Mouse (Mus musculus) left cerebral cortex, adult 11 months (tissue): ENCODE data around the gene Trim71.
"Not testable (repeated sequence)": the region's sequence is repeated elsewhere in the genome, so short reads cannot be mapped to it uniquely, and the experiment has no call there.

Source experiments
- DNase-seq: peaks from one replicate; pipeline ENCODE4 v3.0.0; 2022; ENCODE audit warnings: low spot score

The Trim71 gene

GRCm38 (mm10) chr9:114525891-114526290 is 38.3 kb downstream of the Trim71 start:
- no peak for DNase-seq

- DNase-seq, result no peak
Observed at GRCm38 (mm10) chr9:114525073-114525633, 39.0 kb downstream of the Trim71 start.

GRCm38 (mm10) chr9:114522501-114522900 is 41.7 kb downstream of the Trim71 start:
- DNase-seq, result no peak

GRCm38 (mm10) chr9:114522041-114522440 is 42.1 kb downstream of the Trim71 start:
- no peak for DNase-seq

GRCm38 (mm10) chr9:114520529-114520928 is 43.6 kb downstream of the Trim71 start:
- DNase-seq, result not testable (repeated sequence)

GRCm38 (mm10) chr9:114518812-114519477 is 45.2 kb downstream of the Trim71 start:
- no peak for DNase-seq

GRCm38 (mm10) chr9:114517924-114518497 is 46.2 kb downstream of the Trim71 start:
- DNase-seq, result no peak

GRCm38 (mm10) chr9:114515364-114515763 is 48.8 kb downstream of the Trim71 start, which contains the start of gene C130032M10Rik:
Gene C130032M10Rik, plus strand, starts transcription at chr9:114515697.
- DNase-seq, result no peak

GRCm38 (mm10) chr9:114512831-114513230 is 51.3 kb downstream of the Trim71 start:
- DNase-seq, result no peak

- DNase-seq, result no peak
Observed at GRCm38 (mm10) chr9:114509785-114510184, 54.4 kb downstream of the Trim71 start.

GRCm38 (mm10) chr9:114507421-114507820 is 56.7 kb downstream of the Trim71 start:
- DNase-seq, result no peak

- DNase-seq, result no peak
Observed at GRCm38 (mm10) chr9:114506564-114506963, 57.6 kb downstream of the Trim71 start.

- DNase-seq, result no peak
Observed at GRCm38 (mm10) chr9:114504816-114505215, 59.4 kb downstream of the Trim71 start, which contains the start of gene Ccr4. Gene Ccr4, minus strand, starts transcription at chr9:114504916.

GRCm38 (mm10) chr9:114502711-114503427 is 61.3 kb downstream of the Trim71 start:
- DNase-seq, result no peak

GRCm38 (mm10) chr9:114501913-114502312 is 62.3 kb downstream of the Trim71 start:
- DNase-seq, result no peak

- no peak for DNase-seq
Observed at GRCm38 (mm10) chr9:114501111-114501510, 63.1 kb downstream of the Trim71 start.

GRCm38 (mm10) chr9:114499783-114500515 is 64.2 kb downstream of the Trim71 start:
- DNase-seq, result no peak

- DNase-seq, result peak; percentile 27
Observed at GRCm38 (mm10) chr9:114498218-114498617, 66.0 kb downstream of the Trim71 start.

- no peak for DNase-seq
Observed at GRCm38 (mm10) chr9:114496469-114496868, 67.7 kb downstream of the Trim71 start.

GRCm38 (mm10) chr9:114487481-114488258 is 76.5 kb downstream of the Trim71 start:
- DNase-seq, result no peak

- DNase-seq, result no peak
Observed at GRCm38 (mm10) chr9:114486808-114487207, 77.4 kb downstream of the Trim71 start.
